Mouse (Mus musculus) stomach, postnatal 0 days (tissue): ENCODE data around the gene Il21r. TPM values are rescaled to one million over a fixed set of nuclear protein-coding genes. Genes with fewer than 3 reads are reported as not detected.

Source experiments
- ATAC-seq: fragments of 200-750 bp; cut with Nextera tagmentation; 2 replicates; pipeline ENCODE4 v1.8.0; 2017; ENCODE audit not compliant: low FRiP score, low TSS enrichment
- DNase-seq: peaks from one replicate; pipeline ENCODE4 v3.0.0-alpha.2; 2016; ENCODE audit warnings: low spot score
- H3K27ac ChIP-seq: fragments of 300-500 bp; sonication (generic); replicated peaks from 2 replicates; pipeline ENCODE4 v1.5.1; 2014; ENCODE audit warnings: mild to moderate bottlenecking, control low read depth
- H3K27me3 ChIP-seq: fragments of 300-500 bp; sonication (generic); 2 replicates; pipeline ENCODE4 v1.6.1; 2014; ENCODE audit warnings: low read length; ENCODE audit not compliant: control insufficient read depth, insufficient read depth
- H3K36me3 ChIP-seq: fragments of 300-500 bp; sonication (generic); 2 replicates; pipeline ENCODE4 v1.6.1; 2014; ENCODE audit warnings: low read length, mixed read lengths; ENCODE audit not compliant: control insufficient read depth, insufficient read depth
- H3K4me1 ChIP-seq: fragments of 300-500 bp; sonication (generic); replicated peaks from 2 replicates; pipeline ENCODE4 v1.6.1; 2014; ENCODE audit warnings: antibody characterized with exemption; ENCODE audit not compliant: control insufficient read depth, insufficient read depth
- H3K4me2 ChIP-seq: fragments of 300-500 bp; sonication (generic); replicated peaks from 2 replicates; pipeline ENCODE4 v1.6.1; 2014; ENCODE audit warnings: low read depth, mild to moderate bottlenecking, control low read depth, moderate library complexity
- H3K4me3 ChIP-seq: fragments of 300-500 bp; sonication (generic); 2 replicates; pipeline ENCODE4 v1.5.1; 2014; ENCODE audit warnings: low read depth, low read length, control low read depth
- H3K9ac ChIP-seq: fragments of 300-500 bp; sonication (generic); 2 replicates; pipeline ENCODE4 v1.6.1; 2014; ENCODE audit warnings: mild to moderate bottlenecking, low read length, control low read depth, mixed read lengths
- H3K9me3 ChIP-seq: fragments of 300-500 bp; sonication (generic); 2 replicates; pipeline ENCODE4 v1.6.1; 2016; ENCODE audit warnings: low read length; ENCODE audit not compliant: control insufficient read depth
- CTCF ChIP-seq: IDR thresholded peaks from 2 replicates; pipeline ENCODE4 v1.5.1; 2016; ENCODE audit warnings: antibody characterized with exemption, low read depth, mild to moderate bottlenecking, moderate library complexity
- EP300 ChIP-seq: optimal IDR thresholded peaks from 2 replicates; pipeline ENCODE3; 2016; ENCODE audit warnings: antibody characterized with exemption
- WGBS: fragments of 180-500 bp; shearing (Covaris S2); extraction: QIAGEN DNeasy Blood & Tissue Kit; methylation state at CpG from one replicate; pipeline ENCODE4 v1.1.7; 2014; 5-methylcytosine and 5-hydroxymethylcytosine counted together
- polyA plus RNA-seq: library from polyadenylated mRNA; unstranded; fragments of >200 nt; fragmentation: Nextera tagmentation; extraction: Ambion mirVana; gene quantifications from 2 replicates; pipeline ENCODE4 v1.2.1, GENCODE M21; 2015

Il21r gene
- polyA plus RNA-seq, 1 experiment from 2014 or later, result 0.29 TPM

GRCm38 (mm10) chr7:125562413-125562812 is 40.8 kb upstream of the Il21r start:
- DNase-seq (no peak), ATAC-seq (no peak)
- Histone ChIP-seq H3K9ac (no peak overlapping the region), H3K9me3 (no peaks in the 10 kb centered on the region), H3K36me3 (peaks cover 5% of the 10 kb centered on the region), H3K4me2 (no peak overlapping the region), H3K4me1 (peaks cover 23% of the 10 kb centered on the region), H3K4me3 (no peak overlapping the region), H3K27me3 (no peaks in the 10 kb centered on the region), H3K27ac (0 out of 2 replicates have a peak overlapping the region, but pooled peaks have one; percentile 1)
- TF ChIP-seq EP300 (no peak), CTCF (no peak)
- 67% methylated on average over 4 of the region's 4 CpGs for WGBS

- no peak overlapping the region for H3K27ac ChIP-seq
These were observed 40.1 kb upstream of the Il21r start for GRCm38 (mm10) chr7:125563093-125563492.

GRCm38 (mm10) chr7:125564316-125565024 is 38.8 kb upstream of the Il21r start:
- H3K4me1 ChIP-seq, result peaks cover 19% of the 10 kb centered on the region

More at GRCm38 (mm10) chr7:125563093-125563492, 40.1 kb upstream of the Il21r start:
- ATAC-seq (no peak), DNase-seq (no peak)
- Histone ChIP-seq H3K4me2 (no peak overlapping the region), H3K27me3 (no peaks in the 10 kb centered on the region), H3K9me3 (no peaks in the 10 kb centered on the region), H3K36me3 (peaks cover 11% of the 10 kb centered on the region), H3K9ac (no peak overlapping the region), H3K4me3 (no peak overlapping the region), H3K4me1 (peaks cover 23% of the 10 kb centered on the region)
- TF ChIP-seq EP300 (no peak), CTCF (no peak)
- 63% methylated on average over 3 of the region's 3 CpGs for WGBS

GRCm38 (mm10) chr7:125565516-125566285 is 37.5 kb upstream of the Il21r start:
- peaks cover 11% of the 10 kb centered on the region for H3K4me1 ChIP-seq
- no peak overlapping the region; the same call in 1 of the 2 replicates for H3K9ac ChIP-seq
- DNase-seq (no peak), ATAC-seq (no peak)
- H3K4me2 ChIP-seq, result no peak overlapping the region
- whole genome bisulfite sequencing, result 69% methylated on average over 12 of the region's 12 CpGs
- H3K36me3 ChIP-seq, result peaks cover 16% of the 10 kb centered on the region
- TF ChIP-seq CTCF (no peak), EP300 (no peak)
- no peaks in the 10 kb centered on the region for H3K27me3 ChIP-seq
- H3K4me3 ChIP-seq, result no peak overlapping the region
- H3K9me3 ChIP-seq, result no peaks in the 10 kb centered on the region
- H3K27ac ChIP-seq, result peak overlapping the region; percentile 35; the same call in 1 of the 2 replicates

More at GRCm38 (mm10) chr7:125564316-125565024, 38.8 kb upstream of the Il21r start:
- ATAC-seq, result no peak
- Histone ChIP-seq H3K9ac (no peak overlapping the region), H3K4me3 (no peak overlapping the region), H3K36me3 (peaks cover 11% of the 10 kb centered on the region), H3K27me3 (no peaks in the 10 kb centered on the region), H3K27ac (peak overlapping the region; percentile 30; the same call in 1 of the 2 replicates), H3K4me2 (no peak overlapping the region), H3K9me3 (no peaks in the 10 kb centered on the region)
- DNase-seq, result peak; percentile 49
- TF ChIP-seq EP300 (no peak), CTCF (no peak)
- WGBS, result 67% methylated on average over 11 of the region's 11 CpGs

GRCm38 (mm10) chr7:125566420-125566819 is 36.8 kb upstream of the Il21r start:
- TF ChIP-seq CTCF, result no peak
- no peak for TF ChIP-seq EP300
- no peak overlapping the region for H3K4me2 ChIP-seq
- peaks cover 21% of the 10 kb centered on the region for H3K36me3 ChIP-seq
- H3K4me1 ChIP-seq, result peaks cover 7% of the 10 kb centered on the region; the same call in 1 of the 2 replicates
- peak overlapping the region; percentile 35; the same call in 1 of the 2 replicates for H3K27ac ChIP-seq
- H3K9me3 ChIP-seq, result no peaks in the 10 kb centered on the region
- no peak overlapping the region for H3K9ac ChIP-seq
- 47% methylated on average over 2 of the region's 2 CpGs for WGBS
- peak; percentile 53; the same call in 1 of the 2 replicates for ATAC-seq
- no peak overlapping the region for H3K4me3 ChIP-seq
- H3K27me3 ChIP-seq, result no peaks in the 10 kb centered on the region
- DNase-seq, result peak; percentile 55
